Mouse (Mus musculus) lung, embryonic 16.5 days (tissue): ENCODE results near the gene Shf. TPM values are rescaled to one million over a fixed set of nuclear protein-coding genes. Genes with fewer than 3 reads are reported as not detected.
"Not testable (repeated sequence)": the region's sequence is repeated elsewhere in the genome, so short reads cannot be mapped to it uniquely, and the experiment has no call there.

Source experiments
- ATAC-seq: fragments of 200-750 bp; cut with Nextera tagmentation; 2 replicates; pipeline ENCODE4 v1.8.0; 2017; ENCODE audit warnings: low read depth, mild to moderate bottlenecking, moderate library complexity
- H3K27ac ChIP-seq: fragments of 300-500 bp; sonication (generic); 2 replicates; pipeline ENCODE4 v1.5.1; 2014; ENCODE audit warnings: mild to moderate bottlenecking, control low read depth, low read length
- H3K27me3 ChIP-seq: fragments of 300-500 bp; sonication (generic); 2 replicates; pipeline ENCODE4 v1.6.1; 2014; ENCODE audit warnings: low read depth, low read length, mixed read lengths; ENCODE audit not compliant: control insufficient read depth, insufficient read depth
- H3K36me3 ChIP-seq: fragments of 300-500 bp; sonication (generic); 2 replicates; pipeline ENCODE4 v1.6.1; 2014; ENCODE audit warnings: low read length; ENCODE audit not compliant: control insufficient read depth, insufficient read depth
- H3K4me1 ChIP-seq: fragments of 300-500 bp; sonication (generic); replicated peaks from 2 replicates; pipeline ENCODE4 v1.6.1; 2014; ENCODE audit warnings: low read length, mixed read lengths; ENCODE audit not compliant: control insufficient read depth, insufficient read depth
- H3K4me2 ChIP-seq: fragments of 300-500 bp; sonication (generic); 2 replicates; pipeline ENCODE4 v1.6.1; 2014; ENCODE audit warnings: low read depth, low read length, control low read depth
- H3K4me3 ChIP-seq: fragments of 300-500 bp; sonication (generic); 2 replicates; pipeline ENCODE4 v1.5.1; 2014; ENCODE audit warnings: mild to moderate bottlenecking, low read length, control low read depth
- H3K9ac ChIP-seq: fragments of 300-500 bp; sonication (generic); 2 replicates; pipeline ENCODE4 v1.6.1; 2014; ENCODE audit warnings: low read length, control low read depth
- H3K9me3 ChIP-seq: fragments of 300-500 bp; sonication (generic); 2 replicates; pipeline ENCODE4 v1.6.1; 2016; ENCODE audit warnings: low read length; ENCODE audit not compliant: control insufficient read depth
- WGBS: fragments of 180-500 bp; shearing (Covaris S2); extraction: QIAGEN DNeasy Blood & Tissue Kit; methylation state at CpG from one replicate; pipeline ENCODE4 v1.1.7; 2014; 5-methylcytosine and 5-hydroxymethylcytosine counted together
- polyA plus RNA-seq: library from polyadenylated mRNA; unstranded; fragments of >200 nt; fragmentation: Nextera tagmentation; extraction: Ambion mirVana; gene quantifications from 2 replicates; pipeline ENCODE4 v1.2.1, GENCODE M21; 2015

Shf gene
- polyA plus RNA-seq, 1 experiment from 2014 or later = 2.5 TPM

GRCm38 (mm10) chr2:122345106-122345893 is 23.7 kb downstream of the Shf start:
- no peaks in the 10 kb centered on the region for H3K27me3 ChIP-seq
- H3K4me2 ChIP-seq = no peak overlapping the region
- ATAC-seq = no peak
- no peak overlapping the region for H3K9ac ChIP-seq
- WGBS = 63% methylated on average over 6 of the region's 6 CpGs
- H3K4me1 ChIP-seq = peaks cover 9% of the 10 kb centered on the region
- no peaks in the 10 kb centered on the region for H3K9me3 ChIP-seq
- no peaks in the 10 kb centered on the region for H3K36me3 ChIP-seq
- H3K27ac ChIP-seq = peak overlapping the region; percentile 42
- no peak overlapping the region for H3K4me3 ChIP-seq

- H3K4me2 ChIP-seq = no peak overlapping the region
- no peaks in the 10 kb centered on the region for H3K9me3 ChIP-seq
- H3K9ac ChIP-seq = no peak overlapping the region
- ATAC-seq = no peak
- H3K27me3 ChIP-seq = no peaks in the 10 kb centered on the region; the same call in 1 of the 2 replicates
- no peak overlapping the region for H3K4me3 ChIP-seq
- H3K4me1 ChIP-seq = no peaks in the 10 kb centered on the region
- 57% methylated on average over 21 of the region's 21 CpGs for WGBS
- H3K36me3 ChIP-seq = no peaks in the 10 kb centered on the region
- H3K27ac ChIP-seq = no peak overlapping the region
Measured at GRCm38 (mm10) chr2:122337291-122337690, 31.7 kb downstream of the Shf start.

GRCm38 (mm10) chr2:122334170-122334569 is 34.8 kb downstream of the Shf start:
- Histone ChIP-seq H3K4me3 (no peak overlapping the region), H3K27me3 (no peaks in the 10 kb centered on the region; the same call in 1 of the 2 replicates), H3K9ac (no peak overlapping the region), H3K9me3 (no peaks in the 10 kb centered on the region), H3K4me2 (no peak overlapping the region), H3K27ac (no peak overlapping the region), H3K36me3 (no peaks in the 10 kb centered on the region), H3K4me1 (no peaks in the 10 kb centered on the region)
- ATAC-seq = no peak
- 51% methylated on average over 3 of the region's 3 CpGs for WGBS

- Histone ChIP-seq H3K27ac (no peak overlapping the region), H3K36me3 (no peaks in the 10 kb centered on the region), H3K4me3 (no peak overlapping the region), H3K27me3 (no peaks in the 10 kb centered on the region), H3K4me1 (no peaks in the 10 kb centered on the region), H3K9me3 (no peaks in the 10 kb centered on the region), H3K4me2 (no peak overlapping the region), H3K9ac (no peak overlapping the region)
- ATAC-seq = no peak
- 59% methylated on average over 3 of the region's 3 CpGs for WGBS
Measured at GRCm38 (mm10) chr2:122332222-122332621, 36.7 kb downstream of the Shf start.

GRCm38 (mm10) chr2:122330317-122330716 is 38.6 kb downstream of the Shf start:
- H3K4me3 ChIP-seq, H3K27me3 ChIP-seq, H3K4me1 ChIP-seq, H3K4me2 ChIP-seq, H3K27ac ChIP-seq, H3K36me3 ChIP-seq, H3K9ac ChIP-seq, H3K9me3 ChIP-seq, ATAC-seq: not testable (repeated sequence)
- 80% methylated on average over 4 of the region's 6 CpGs for WGBS

GRCm38 (mm10) chr2:122327986-122328385 is 41.0 kb downstream of the Shf start:
- Histone ChIP-seq H3K27ac (no peak overlapping the region), H3K27me3 (no peaks in the 10 kb centered on the region), H3K9ac (no peak overlapping the region), H3K9me3 (no peaks in the 10 kb centered on the region), H3K4me3 (no peak overlapping the region), H3K4me1 (no peaks in the 10 kb centered on the region), H3K4me2 (no peak overlapping the region), H3K36me3 (no peaks in the 10 kb centered on the region)
- no peak for ATAC-seq
- WGBS = 31% methylated on average over 3 of the region's 3 CpGs

- no peak overlapping the region for H3K4me3 ChIP-seq
- H3K27ac ChIP-seq = no peak overlapping the region
- no peak overlapping the region for H3K4me2 ChIP-seq
- no peaks in the 10 kb centered on the region for H3K36me3 ChIP-seq
- ATAC-seq = no peak
- H3K27me3 ChIP-seq = no peaks in the 10 kb centered on the region
- 46% methylated on average over 2 of the region's 2 CpGs for WGBS
- H3K9me3 ChIP-seq = no peaks in the 10 kb centered on the region
- H3K4me1 ChIP-seq = no peaks in the 10 kb centered on the region
- no peak overlapping the region for H3K9ac ChIP-seq
Measured at GRCm38 (mm10) chr2:122325361-122325760, 43.6 kb downstream of the Shf start.

GRCm38 (mm10) chr2:122324586-122324985 is 44.4 kb downstream of the Shf start:
- no peak overlapping the region for H3K9ac ChIP-seq
- no peaks in the 10 kb centered on the region for H3K4me1 ChIP-seq
- no peak for ATAC-seq
- no peaks in the 10 kb centered on the region for H3K36me3 ChIP-seq
- no peak overlapping the region for H3K4me2 ChIP-seq
- H3K4me3 ChIP-seq = no peak overlapping the region
- H3K27ac ChIP-seq = no peak overlapping the region
- H3K27me3 ChIP-seq = no peaks in the 10 kb centered on the region
- no peaks in the 10 kb centered on the region for H3K9me3 ChIP-seq
- WGBS = 65% methylated on average over 3 of the region's 3 CpGs

GRCm38 (mm10) chr2:122323960-122324359 is 45.0 kb downstream of the Shf start:
- ATAC-seq = no peak
- WGBS = 47% methylated on average over 3 of the region's 3 CpGs

More at GRCm38 (mm10) chr2:122323960-122324359, 45.0 kb downstream of the Shf start:
- H3K4me2 ChIP-seq = no peak overlapping the region
- no peak overlapping the region for H3K4me3 ChIP-seq
- no peaks in the 10 kb centered on the region for H3K27me3 ChIP-seq
- no peak overlapping the region for H3K27ac ChIP-seq
- no peak overlapping the region for H3K9ac ChIP-seq
- no peaks in the 10 kb centered on the region for H3K36me3 ChIP-seq
- no peaks in the 10 kb centered on the region for H3K9me3 ChIP-seq
- no peaks in the 10 kb centered on the region for H3K4me1 ChIP-seq
